Mouse (Mus musculus) lung, postnatal 10 days (tissue): ENCODE data around the gene Gm10160.

ENCODE experiments used
- DNase-seq: peaks from one replicate; pipeline ENCODE4 v3.0.0; 2021

The Gm10160 gene

DNA sequence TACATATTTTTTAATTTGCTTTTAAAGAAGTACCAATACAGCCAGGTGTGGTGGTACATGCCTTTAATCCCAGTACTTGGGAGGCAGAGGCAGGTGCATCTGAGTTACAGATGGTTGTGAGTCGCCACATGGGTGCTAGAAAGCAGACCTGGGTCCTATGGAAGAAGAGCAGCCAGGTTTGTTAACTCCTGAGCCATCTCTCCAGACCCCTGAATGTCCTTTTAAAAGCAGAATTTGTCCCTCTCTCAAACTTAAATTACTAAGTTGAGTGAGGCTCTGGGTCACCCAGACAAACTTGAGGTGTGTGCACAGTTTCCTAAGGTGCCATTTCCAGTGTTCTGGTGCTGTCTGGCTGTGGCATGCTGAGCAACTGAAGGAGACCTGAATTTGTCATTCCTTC, at the start of gene Gm10160:
Gene Gm10160, minus strand, starts transcription at position 101 of the 400 bp plus-strand sequence.
- no peak for DNase-seq

DNA sequence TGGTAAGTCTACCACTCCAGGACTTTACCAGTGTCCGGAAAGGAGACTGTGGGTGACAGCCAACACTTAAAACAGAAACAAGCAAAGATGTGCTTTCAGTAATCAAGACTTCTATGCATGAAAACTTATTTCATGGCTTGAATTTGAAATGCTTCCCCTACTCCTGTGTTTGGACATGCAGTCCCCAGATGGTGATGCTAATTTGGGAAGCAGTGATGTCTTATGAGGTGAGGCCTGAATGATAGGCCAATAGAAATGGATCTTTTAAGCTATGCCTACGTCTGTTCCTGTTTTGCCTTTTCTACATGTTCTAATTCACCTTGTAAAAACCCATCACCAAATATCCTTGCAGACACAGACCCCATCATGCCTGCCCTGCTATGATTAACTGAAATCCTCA, 49.3 kb upstream of the Gm10160 start:
- DNase-seq, result no peak

- peak; percentile 43 for DNase-seq
Measured at GRCm38 (mm10) chr7:81904094-81904493, 48.5 kb upstream of the Gm10160 start.

GRCm38 (mm10) chr7:81899361-81899760, 43.8 kb upstream of the Gm10160 start:
- no peak for DNase-seq

DNA sequence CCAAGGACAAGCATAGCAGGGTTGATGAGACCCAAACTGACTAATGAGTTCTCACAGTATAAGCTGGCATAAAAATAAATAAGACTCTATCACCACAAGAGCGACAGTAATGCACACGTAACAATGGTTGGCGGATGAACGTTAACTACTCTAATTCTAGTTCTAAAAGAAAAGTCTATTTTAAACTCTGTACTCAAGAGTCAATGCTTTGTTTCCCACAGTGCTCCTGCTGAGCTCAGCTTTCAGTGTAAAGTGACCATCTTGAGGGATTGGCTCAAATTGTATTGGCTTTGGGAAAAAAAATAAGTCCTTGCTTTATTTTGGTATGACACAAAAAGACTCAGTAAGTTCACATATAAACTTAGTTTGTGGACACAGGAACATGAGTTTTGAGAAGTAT, 29.5 kb upstream of the Gm10160 start:
- DNase-seq, result no peak

GRCm38 (mm10) chr7:81881600-81881999, 26.0 kb upstream of the Gm10160 start:
- DNase-seq, result no peak

DNA sequence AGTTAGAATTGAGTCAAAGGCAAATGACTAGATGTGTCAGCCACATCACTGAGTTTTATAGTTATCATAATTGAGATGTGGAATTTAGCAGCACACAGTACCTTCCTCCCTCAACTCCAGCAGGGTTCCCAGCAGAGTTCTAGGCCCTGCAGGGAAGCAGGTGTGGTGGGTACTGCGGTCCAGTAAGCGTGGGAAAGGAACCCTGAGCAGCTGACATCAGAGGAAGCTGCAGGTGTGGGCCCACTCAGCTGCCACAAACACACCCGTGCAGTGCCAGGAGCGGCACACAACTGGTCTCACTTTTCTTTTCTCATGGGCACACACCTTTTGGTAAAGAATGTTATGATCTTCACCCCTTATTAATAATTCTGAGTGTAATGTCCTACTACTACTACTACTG, 25.2 kb upstream of the Gm10160 start:
- DNase-seq, result no peak

- no peak for DNase-seq
Measured at GRCm38 (mm10) chr7:81880286-81880685, 24.7 kb upstream of the Gm10160 start.

GRCm38 (mm10) chr7:81875372-81875771, 19.8 kb upstream of the Gm10160 start:
- no peak for DNase-seq

GRCm38 (mm10) chr7:81874636-81875035, 19.0 kb upstream of the Gm10160 start:
- DNase-seq, result peak; percentile 62

GRCm38 (mm10) chr7:81873807-81874206, 18.2 kb upstream of the Gm10160 start:
- DNase-seq, result no peak

- DNase-seq, result no peak
Measured at GRCm38 (mm10) chr7:81872493-81873013, 17.0 kb upstream of the Gm10160 start.

- DNase-seq, result peak; percentile 78
Measured at GRCm38 (mm10) chr7:81868158-81868557, 12.6 kb upstream of the Gm10160 start.

GRCm38 (mm10) chr7:81867231-81867930, 11.8 kb upstream of the Gm10160 start:
- DNase-seq, result no peak

GRCm38 (mm10) chr7:81865937-81866336, 10.3 kb upstream of the Gm10160 start:
- DNase-seq, result no peak

GRCm38 (mm10) chr7:81864552-81864951, 9.0 kb upstream of the Gm10160 start:
- DNase-seq, result no peak

DNA sequence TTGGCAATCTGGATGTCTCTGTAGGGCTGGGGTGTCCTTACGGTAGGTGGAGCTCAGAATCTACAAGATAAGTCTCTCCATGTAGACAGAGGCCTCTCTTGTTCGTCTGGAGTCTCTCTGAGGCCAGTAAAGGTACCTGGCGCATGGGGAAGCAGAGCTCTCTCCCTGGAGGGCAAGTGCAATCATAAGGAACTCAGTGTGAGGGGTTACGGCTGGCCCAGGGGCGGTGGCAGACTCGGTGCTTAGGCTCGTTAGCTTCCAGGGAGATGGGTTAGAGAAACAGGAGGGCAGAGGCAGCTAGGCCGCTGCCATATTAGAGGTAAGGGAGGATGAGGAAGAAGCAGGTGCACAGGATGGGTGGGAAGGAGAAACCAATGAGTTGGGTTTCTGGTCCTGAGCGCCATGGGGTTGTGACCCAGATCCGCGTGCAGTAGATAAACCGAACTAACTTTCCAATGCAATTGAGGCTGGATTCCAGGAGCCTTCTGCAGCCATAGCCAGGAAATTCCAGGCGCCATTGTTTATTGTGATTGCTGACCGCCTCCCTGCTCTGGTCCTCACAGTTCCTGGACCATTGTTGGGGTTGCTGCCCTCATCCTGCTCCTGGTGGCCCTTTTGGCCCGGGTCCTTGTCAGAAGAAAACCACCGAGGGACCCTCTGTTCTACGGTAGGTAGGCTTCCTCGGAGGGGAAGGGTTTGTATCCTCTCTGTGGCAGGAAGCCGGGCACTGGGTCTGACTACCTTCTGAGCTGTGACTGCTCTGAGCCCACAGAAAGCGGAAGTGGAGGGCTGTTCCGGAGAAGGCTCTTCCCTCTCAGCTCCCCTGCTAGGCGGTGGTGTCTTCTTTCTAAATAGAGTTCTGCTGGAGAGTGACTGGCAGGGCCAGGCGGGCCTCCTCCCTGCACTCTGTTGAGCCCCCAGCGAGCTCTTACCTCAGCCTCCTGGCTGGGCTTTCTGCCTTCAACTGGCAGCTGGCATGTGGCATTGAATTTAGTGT, 7.3 kb upstream of the Gm10160 start:
- peak; percentile 60 for DNase-seq

- DNase-seq, result no peak
Measured at GRCm38 (mm10) chr7:81861921-81862320, 6.3 kb upstream of the Gm10160 start.

- DNase-seq, result no peak
Measured at GRCm38 (mm10) chr7:81861461-81861860, 5.9 kb upstream of the Gm10160 start.

GRCm38 (mm10) chr7:81860996-81861395, 5.4 kb upstream of the Gm10160 start:
- DNase-seq, result no peak

DNA sequence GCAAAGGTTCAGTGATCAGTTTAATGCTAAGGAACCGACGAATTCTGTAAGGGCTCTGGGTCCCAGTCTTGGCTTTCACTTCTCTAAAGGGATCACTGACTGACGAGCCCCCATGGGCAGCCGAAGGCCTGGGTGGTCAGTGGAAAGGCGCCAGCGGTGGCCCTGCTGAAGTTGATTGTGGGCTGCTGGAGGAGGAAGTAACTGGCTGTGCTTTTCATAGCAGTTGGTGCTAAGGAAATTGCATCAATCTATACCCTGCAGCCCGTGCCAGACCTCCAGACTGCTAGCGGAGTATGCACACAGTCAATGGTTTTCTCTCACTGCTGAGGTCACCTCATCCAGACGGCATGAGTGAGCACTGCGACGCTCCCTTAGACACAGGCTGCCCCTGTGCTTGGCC, 4.5 kb upstream of the Gm10160 start:
- peak; percentile 45 for DNase-seq

DNA sequence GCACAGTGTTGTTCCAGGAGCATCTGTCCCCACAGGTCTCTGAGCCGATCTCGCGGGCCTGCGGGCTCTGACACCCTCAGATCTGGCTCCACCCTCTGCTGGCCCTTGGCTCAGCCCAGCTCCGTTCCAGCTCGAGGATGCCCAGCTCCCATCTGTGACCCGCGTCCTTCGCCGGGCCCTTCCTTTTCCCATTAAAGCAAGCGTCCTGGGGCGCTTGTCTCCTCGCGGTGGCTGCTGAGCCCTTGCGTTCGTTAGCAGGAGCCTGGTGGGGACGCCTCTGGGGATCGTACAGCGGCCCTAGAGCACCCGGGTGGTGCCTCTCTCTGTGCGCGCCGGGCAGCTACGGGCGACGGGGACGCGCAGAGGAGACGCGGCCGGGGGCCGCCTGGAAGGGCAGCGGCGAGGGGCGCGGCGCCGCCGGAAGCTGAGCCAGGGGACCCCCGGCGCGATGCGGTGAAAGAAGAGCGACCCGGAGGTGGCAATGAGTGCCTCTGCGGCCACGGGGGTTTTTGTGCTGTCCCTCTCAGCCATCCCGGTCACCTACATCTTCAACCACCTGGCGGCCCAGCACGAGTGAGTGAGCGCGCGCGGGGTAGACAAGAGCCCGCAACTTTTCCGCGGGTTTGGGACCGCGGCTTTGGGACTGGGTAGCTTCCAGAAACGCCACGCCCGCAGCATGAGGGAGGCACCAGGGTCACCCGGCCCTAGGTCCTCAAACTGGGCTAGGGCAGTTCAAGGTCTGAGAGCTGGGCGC, 3.6 kb upstream of the Gm10160 start, which contains the start of gene Tm6sf1:
Gene Tm6sf1, plus strand, starts transcription at position 34 of the 754 bp plus-strand sequence.
- peak; percentile 67 for DNase-seq

- DNase-seq, result no peak
Measured at GRCm38 (mm10) chr7:81858236-81858635, 2.6 kb upstream of the Gm10160 start.
